Mouse (Mus musculus): ENCODE results near the gene Matn1.

DNA sequence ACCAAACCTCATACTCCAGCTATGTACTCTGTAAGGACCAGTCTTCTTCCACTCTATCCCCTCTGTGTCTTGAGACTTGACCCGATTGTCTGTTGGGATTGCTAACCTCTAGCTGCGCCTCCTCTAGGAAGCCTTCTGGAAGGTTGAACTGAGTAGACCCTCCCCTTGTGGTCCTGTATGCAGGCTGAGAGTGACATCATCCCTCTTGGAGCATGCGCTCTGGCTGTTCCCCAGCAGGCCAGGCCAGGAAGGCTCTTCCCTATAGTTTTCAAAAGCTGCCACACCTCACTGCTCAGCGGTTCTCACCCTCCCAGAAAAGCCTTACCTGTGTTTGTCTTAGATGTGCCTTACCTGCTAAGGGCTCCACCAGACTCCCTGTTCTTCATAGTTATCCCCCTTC, 42.9 kb downstream of the Matn1 start:
- no peak for TF ChIP-seq POLR2A (IDR thresholded peaks at IDR 0.05; ENCODE audit: borderline replicate concordance, insufficient read depth, low read length)
- no peak for TF ChIP-seq CTCF (IDR thresholded peaks at IDR 0.05; ENCODE audit: borderline replicate concordance, insufficient read depth, low read depth, low read length)
